Mouse (Mus musculus) erythroblast, embryonic 14.5 days (primary cell): ENCODE measurements around the gene Pam.

Experiments used
- GATA1 ChIP-seq: IDR thresholded peaks from 2 replicates; pipeline ENCODE4 v1.6.1; 2012; ENCODE audit warnings: low read length, inconsistent platforms, mixed read lengths
- TAL1 ChIP-seq: IDR thresholded peaks from 3 replicates; pipeline ENCODE4 v1.6.1; 2012; ENCODE audit warnings: low read length, inconsistent platforms, mixed read lengths

DNA sequence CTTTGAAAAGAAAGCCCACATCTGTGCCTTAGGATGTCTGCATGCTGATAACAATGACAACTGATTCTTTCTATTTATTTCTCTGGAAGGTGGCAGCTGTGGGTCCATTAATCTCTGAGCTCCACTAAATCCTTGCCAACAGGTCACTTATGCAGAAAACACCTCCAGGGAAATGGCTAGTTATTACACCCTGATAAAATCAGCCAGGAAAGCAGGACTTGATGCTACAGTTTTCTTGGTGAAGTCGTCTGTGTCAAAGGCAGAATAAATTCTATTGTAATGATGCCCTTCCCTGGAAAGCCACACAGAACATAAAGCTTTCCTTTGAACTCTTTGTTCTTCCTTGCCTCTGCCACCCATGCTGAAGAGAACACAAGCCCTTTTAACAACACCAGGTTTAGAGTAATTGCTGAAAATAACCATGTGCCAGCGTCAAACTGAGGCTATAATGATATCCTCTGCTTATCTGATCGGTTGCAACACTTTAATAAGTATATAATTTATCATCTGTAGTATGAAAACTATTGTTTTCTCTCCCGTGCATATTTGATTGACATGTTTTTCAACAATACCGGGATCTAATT, 47.1 kb downstream of the Pam start:
- TF ChIP-seq GATA1, result no peak
- no peak for TF ChIP-seq TAL1
